Mouse (Mus musculus) embryonic facial prominence, embryonic 13.5 days (tissue): ENCODE results near the gene Drc1. TPM values are rescaled to one million over a fixed set of nuclear protein-coding genes. Genes with fewer than 3 reads are reported as not detected.

Source experiments
- ATAC-seq: fragments of 200-750 bp; cut with Nextera tagmentation; 2 replicates; pipeline ENCODE4 v1.8.0; 2017; ENCODE audit warnings: low read depth; ENCODE audit not compliant: insufficient number of reproducible peaks, insufficient read depth, low FRiP score, low TSS enrichment
- H3K27ac ChIP-seq: fragments of 300-500 bp; sonication (generic); 2 replicates; pipeline ENCODE4 v1.5.1; 2015; ENCODE audit warnings: moderate library complexity, mild to moderate bottlenecking, inconsistent platforms
- H3K27me3 ChIP-seq: fragments of 300-500 bp; sonication (generic); 2 replicates; pipeline ENCODE4 v1.6.1; 2015; ENCODE audit warnings: mild to moderate bottlenecking, inconsistent platforms
- H3K36me3 ChIP-seq: fragments of 300-500 bp; sonication (generic); 2 replicates; pipeline ENCODE4 v1.6.1; 2015; ENCODE audit warnings: mild to moderate bottlenecking, inconsistent platforms
- H3K4me1 ChIP-seq: fragments of 300-500 bp; sonication (generic); 2 replicates; pipeline ENCODE4 v1.6.1; 2015; ENCODE audit warnings: inconsistent platforms
- H3K4me2 ChIP-seq: fragments of 300-500 bp; sonication (generic); 2 replicates; pipeline ENCODE4 v1.6.1; 2015; ENCODE audit warnings: moderate library complexity, mild to moderate bottlenecking, inconsistent platforms
- H3K4me3 ChIP-seq: fragments of 300-500 bp; sonication (generic); 2 replicates; pipeline ENCODE4 v1.5.1; 2015; ENCODE audit warnings: mild to moderate bottlenecking, inconsistent platforms
- H3K9ac ChIP-seq: fragments of 300-500 bp; sonication (generic); 2 replicates; pipeline ENCODE4 v1.6.1; 2015; ENCODE audit warnings: mild to moderate bottlenecking, inconsistent platforms
- H3K9me3 ChIP-seq: fragments of 300-500 bp; sonication (generic); 2 replicates; pipeline ENCODE4 v1.6.1; 2016; ENCODE audit warnings: inconsistent platforms
- WGBS: fragments of 180-500 bp; shearing (Covaris S2); methylation state at CpG from one replicate; pipeline ENCODE4 v1.1.7; 2015; ENCODE audit warnings: mixed read lengths; 5-methylcytosine and 5-hydroxymethylcytosine counted together
- polyA plus RNA-seq: library from polyadenylated mRNA; unstranded; fragments of >200 nt; fragmentation: Nextera tagmentation; extraction: Ambion mirVana; gene quantifications from 2 replicates; pipeline ENCODE4 v1.2.1, GENCODE M21; 2015

Gene Drc1
- polyA plus RNA-seq, 1 experiment from 2014 or later, result 0.13 TPM

DNA sequence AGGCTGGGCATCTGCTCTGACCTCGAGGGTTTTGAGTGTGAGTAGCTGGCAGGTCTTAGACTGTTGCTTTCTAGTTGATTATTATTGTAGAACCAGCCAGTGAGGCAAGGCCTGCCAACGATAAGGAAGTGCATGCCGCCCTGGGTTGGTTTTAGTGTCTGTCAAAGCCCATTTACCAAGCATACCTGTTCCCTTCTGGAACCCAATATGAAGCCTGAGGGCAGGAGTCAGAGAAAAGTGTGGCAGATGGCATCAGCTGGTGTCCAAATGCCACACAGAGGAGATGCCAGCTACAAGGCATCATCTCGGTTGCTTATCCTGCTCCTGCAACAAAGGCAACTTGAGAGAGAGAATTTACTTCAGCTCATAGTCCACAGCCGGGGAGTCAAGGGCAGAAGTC is 59.6 kb downstream of the Drc1 start:
- no peaks in the 10 kb centered on the region for H3K9me3 ChIP-seq
- 81% methylated on average over 5 of the region's 5 CpGs for WGBS

DNA sequence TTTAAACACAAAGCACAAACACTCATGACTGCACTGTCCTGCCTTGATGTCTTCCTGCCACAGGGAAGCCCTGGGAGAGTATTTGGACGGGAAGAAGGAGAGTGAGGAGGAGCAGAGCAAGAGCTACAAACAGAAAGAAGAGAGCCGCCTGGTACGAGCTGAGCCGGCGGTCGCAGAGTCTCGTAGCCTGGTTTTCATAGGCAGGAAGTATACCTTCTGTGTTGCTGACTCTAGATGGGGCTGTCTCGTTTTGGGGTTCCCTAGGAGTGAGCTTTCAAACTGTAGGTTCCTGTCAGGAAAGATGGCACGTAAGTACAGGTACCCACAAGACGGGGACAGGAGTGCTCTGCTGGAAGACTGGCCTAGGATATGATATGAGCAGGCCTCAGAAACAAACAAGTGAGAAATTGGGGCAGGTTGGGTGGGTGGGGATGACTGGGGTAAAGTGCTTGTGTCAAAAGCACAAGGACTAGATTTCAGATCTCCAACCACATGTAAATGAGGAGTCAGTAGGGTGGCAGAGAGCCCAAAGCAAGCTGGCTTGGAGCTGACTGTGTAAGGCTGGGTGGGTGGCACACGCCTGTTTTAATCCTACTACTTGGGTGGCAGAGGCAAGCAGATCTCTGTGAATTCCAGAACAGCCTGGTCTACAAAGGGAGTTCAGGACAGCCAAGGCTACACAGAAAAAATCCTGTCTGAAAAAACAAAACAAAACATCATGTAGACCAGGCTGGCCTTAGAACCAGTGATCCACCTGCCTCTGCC is 60.6 kb downstream of the Drc1 start:
- peaks cover 6% of the 10 kb centered on the region; the same call in 1 of the 2 replicates for H3K4me1 ChIP-seq
- no peak overlapping the region for H3K4me3 ChIP-seq
- no peak overlapping the region for H3K27ac ChIP-seq
- 81% methylated on average over 11 of the region's 11 CpGs for WGBS
- peaks cover 18% of the 10 kb centered on the region for H3K27me3 ChIP-seq
- no peak for ATAC-seq
- H3K36me3 ChIP-seq, result no peaks in the 10 kb centered on the region
- H3K9ac ChIP-seq, result no peak overlapping the region
- H3K9me3 ChIP-seq, result no peaks in the 10 kb centered on the region
- H3K4me2 ChIP-seq, result no peak overlapping the region

More for the DNA sequence above, 59.6 kb downstream of the Drc1 start:
- H3K36me3 ChIP-seq, result no peaks in the 10 kb centered on the region
- peaks cover 18% of the 10 kb centered on the region for H3K27me3 ChIP-seq
- H3K4me1 ChIP-seq, result peaks cover 6% of the 10 kb centered on the region; the same call in 1 of the 2 replicates
- no peak overlapping the region for H3K27ac ChIP-seq
- H3K4me2 ChIP-seq, result no peak overlapping the region
- no peak overlapping the region for H3K4me3 ChIP-seq
- no peak for ATAC-seq
- no peak overlapping the region for H3K9ac ChIP-seq

DNA sequence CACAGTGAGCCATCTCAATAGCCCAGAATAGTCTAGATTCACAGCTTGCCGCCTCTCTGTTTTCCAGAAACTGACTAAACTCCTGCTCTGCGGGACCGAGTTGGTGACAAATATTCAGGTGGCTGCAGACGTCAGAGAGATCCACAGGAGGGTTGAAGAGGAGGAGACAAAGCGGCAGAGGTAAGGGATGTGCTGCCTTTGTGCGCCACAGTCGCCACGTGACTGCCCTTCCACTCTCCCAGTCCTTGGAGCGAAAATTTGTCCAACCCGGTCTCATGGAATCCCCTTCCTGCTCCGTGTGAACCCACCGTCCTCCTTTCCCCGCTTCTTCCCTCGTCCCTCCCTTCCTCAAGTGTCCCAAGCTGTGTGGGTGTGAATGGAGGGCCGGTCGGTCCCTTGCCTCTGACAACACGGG is 61.4 kb downstream of the Drc1 start:
- no peak overlapping the region for H3K27ac ChIP-seq
- H3K27me3 ChIP-seq, result peaks cover 18% of the 10 kb centered on the region
- no peaks in the 10 kb centered on the region for H3K36me3 ChIP-seq
- H3K9me3 ChIP-seq, result no peaks in the 10 kb centered on the region
- peak overlapping the region; percentile 32; the same call in 1 of the 2 replicates for H3K9ac ChIP-seq
- H3K4me3 ChIP-seq, result peak overlapping the region; percentile 25
- H3K4me1 ChIP-seq, result peaks cover 6% of the 10 kb centered on the region; the same call in 1 of the 2 replicates
- no peak for ATAC-seq
- peak overlapping the region; percentile 50 for H3K4me2 ChIP-seq
- WGBS, result 6% methylated on average over 17 of the region's 17 CpGs

DNA sequence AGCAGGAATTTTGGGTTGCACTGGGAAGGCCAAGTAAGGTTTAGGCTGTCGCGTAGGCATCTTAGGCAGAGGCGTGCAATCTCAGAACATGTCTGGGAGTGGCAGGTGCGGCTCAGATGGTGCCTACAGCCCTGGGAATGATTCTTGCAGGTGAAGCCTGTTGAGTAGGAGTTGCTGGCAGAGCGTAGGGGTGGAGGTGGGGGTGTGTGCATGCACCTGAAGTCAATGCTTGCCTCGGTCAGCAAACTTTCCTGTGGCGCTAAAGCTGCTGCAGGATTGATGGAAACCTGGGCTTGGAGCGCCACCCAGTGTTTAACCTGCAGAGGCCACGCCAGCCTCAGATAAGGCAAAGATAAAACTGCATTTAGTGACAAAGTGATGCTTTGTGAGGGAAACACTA is 61.9 kb downstream of the Drc1 start:
- peak overlapping the region; percentile 25 for H3K4me3 ChIP-seq
- H3K9ac ChIP-seq, result peak overlapping the region; percentile 32; the same call in 1 of the 2 replicates
- H3K4me1 ChIP-seq, result peaks cover 6% of the 10 kb centered on the region; the same call in 1 of the 2 replicates
- peak overlapping the region; percentile 50 for H3K4me2 ChIP-seq
- no peaks in the 10 kb centered on the region for H3K36me3 ChIP-seq
- H3K27ac ChIP-seq, result no peak overlapping the region
- no peaks in the 10 kb centered on the region for H3K9me3 ChIP-seq
- peaks cover 18% of the 10 kb centered on the region for H3K27me3 ChIP-seq
- 4% methylated on average over 9 of the region's 9 CpGs for WGBS
- ATAC-seq, result no peak

DNA sequence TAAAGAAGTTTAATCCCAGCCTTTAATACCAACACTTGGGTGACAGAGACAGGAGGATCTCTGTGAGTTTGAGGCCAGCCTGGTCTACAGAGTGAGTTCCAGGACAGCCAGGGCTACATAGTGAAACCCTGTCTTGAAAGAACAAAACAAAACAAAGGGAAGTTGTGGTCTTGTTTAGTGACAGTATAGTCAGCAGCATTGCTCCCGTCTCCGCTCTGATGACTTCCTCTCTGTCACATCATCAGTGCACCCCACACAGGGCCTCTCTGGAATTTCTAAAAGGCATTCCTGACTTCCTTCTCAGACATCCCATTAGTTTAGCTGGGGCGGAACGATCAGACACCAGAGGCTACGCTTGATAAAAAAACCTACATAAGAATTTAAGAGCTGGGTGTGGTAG is 62.7 kb downstream of the Drc1 start:
- no peak overlapping the region for H3K4me3 ChIP-seq
- H3K36me3 ChIP-seq, result no peaks in the 10 kb centered on the region
- ATAC-seq, result no peak
- no peaks in the 10 kb centered on the region for H3K9me3 ChIP-seq
- H3K27me3 ChIP-seq, result peaks cover 18% of the 10 kb centered on the region
- 56% methylated on average over 5 of the region's 5 CpGs for WGBS
- H3K27ac ChIP-seq, result no peak overlapping the region
- no peak overlapping the region for H3K9ac ChIP-seq
- peaks cover 6% of the 10 kb centered on the region; the same call in 1 of the 2 replicates for H3K4me1 ChIP-seq
- no peak overlapping the region for H3K4me2 ChIP-seq

DNA sequence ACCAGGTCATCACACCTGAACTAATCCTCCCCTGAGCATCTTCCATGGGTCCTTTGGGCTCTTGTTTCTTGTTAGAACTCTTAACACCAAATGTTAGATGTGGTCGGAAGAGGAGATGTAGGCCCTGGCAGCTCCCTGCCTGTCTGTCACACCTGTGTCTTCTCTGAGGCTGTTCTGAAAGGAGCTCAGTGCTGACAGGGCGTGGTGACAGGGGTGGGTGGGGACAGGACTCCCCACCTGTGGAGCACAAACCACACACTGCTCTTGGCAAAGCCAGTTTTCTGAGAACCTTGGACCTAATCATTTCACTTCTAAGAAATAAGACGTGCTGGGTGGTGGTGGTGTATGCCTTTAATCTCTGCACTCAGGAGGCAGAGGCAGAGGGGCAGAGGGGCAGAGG is 72.4 kb downstream of the Drc1 start:
- no peaks in the 10 kb centered on the region for H3K4me1 ChIP-seq
- H3K36me3 ChIP-seq, result no peaks in the 10 kb centered on the region
- WGBS, result 55% methylated on average over 3 of the region's 3 CpGs
- H3K27ac ChIP-seq, result no peak overlapping the region
- no peaks in the 10 kb centered on the region for H3K9me3 ChIP-seq
- no peaks in the 10 kb centered on the region for H3K27me3 ChIP-seq
- no peak overlapping the region for H3K4me2 ChIP-seq
- no peak overlapping the region for H3K9ac ChIP-seq
- H3K4me3 ChIP-seq, result no peak overlapping the region
- ATAC-seq, result no peak

DNA sequence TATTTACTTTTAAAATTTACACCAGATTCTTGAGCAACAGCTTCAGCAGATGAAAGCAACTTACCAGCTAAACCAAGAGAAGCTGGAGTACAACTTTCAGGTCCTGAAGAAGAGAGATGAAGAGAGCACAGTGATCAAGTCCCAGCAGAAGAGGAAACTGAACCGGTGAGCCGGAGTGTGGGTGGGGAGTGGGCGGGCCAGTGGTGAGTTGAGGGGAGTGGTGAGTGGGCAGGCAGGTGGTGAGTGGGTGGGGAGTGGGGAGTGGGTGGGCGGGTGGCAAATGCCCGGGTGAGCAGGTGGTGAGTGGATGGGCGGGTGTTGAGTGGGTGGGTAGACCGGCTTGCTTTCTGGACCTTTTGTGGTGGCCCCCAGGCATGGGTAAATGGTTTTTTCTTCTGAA is 73.9 kb downstream of the Drc1 start:
- Histone ChIP-seq H3K27me3 (no peaks in the 10 kb centered on the region), H3K36me3 (no peaks in the 10 kb centered on the region), H3K4me1 (no peaks in the 10 kb centered on the region), H3K4me2 (no peak overlapping the region), H3K27ac (no peak overlapping the region), H3K4me3 (no peak overlapping the region), H3K9ac (no peak overlapping the region), H3K9me3 (no peaks in the 10 kb centered on the region)
- ATAC-seq, result no peak
- WGBS, result 71% methylated on average over 7 of the region's 7 CpGs

DNA sequence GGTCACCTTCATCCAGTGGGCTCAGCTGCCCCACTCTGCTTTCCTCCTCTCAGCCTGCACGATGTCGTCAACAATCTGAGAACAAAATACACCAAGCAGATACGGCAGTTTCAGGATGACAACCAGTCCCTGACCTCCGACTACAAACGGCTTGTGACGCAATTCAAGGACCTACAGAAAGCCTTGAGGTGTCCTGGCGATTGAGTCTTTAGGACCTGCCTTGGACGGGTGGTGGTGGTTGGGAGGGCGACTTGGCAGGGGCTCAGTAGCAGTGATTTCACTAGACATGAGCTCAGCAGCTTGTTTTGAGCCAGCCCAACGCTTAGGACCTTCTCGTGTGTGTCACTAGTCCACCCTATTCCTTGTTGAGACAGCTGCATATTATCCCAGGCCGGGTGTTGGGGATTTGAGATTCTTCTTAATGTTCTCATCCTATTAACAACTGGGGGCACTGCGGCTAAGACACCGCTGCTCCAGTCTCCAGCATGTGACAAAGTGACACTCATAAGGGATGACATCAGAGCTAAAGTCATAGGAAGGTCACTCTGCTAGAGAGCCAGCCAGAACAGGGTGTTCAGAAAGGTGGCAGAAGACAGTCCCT is 74.5 kb downstream of the Drc1 start:
- no peak overlapping the region for H3K9ac ChIP-seq
- no peaks in the 10 kb centered on the region for H3K9me3 ChIP-seq
- no peaks in the 10 kb centered on the region for H3K36me3 ChIP-seq
- no peaks in the 10 kb centered on the region for H3K4me1 ChIP-seq
- 0 out of 2 replicates have a peak, but pooled peaks have one; percentile 16 for ATAC-seq
- no peak overlapping the region for H3K4me3 ChIP-seq
- no peak overlapping the region for H3K4me2 ChIP-seq
- 86% methylated on average over 14 of the region's 14 CpGs for WGBS
- H3K27me3 ChIP-seq, result no peaks in the 10 kb centered on the region
- H3K27ac ChIP-seq, result no peak overlapping the region

DNA sequence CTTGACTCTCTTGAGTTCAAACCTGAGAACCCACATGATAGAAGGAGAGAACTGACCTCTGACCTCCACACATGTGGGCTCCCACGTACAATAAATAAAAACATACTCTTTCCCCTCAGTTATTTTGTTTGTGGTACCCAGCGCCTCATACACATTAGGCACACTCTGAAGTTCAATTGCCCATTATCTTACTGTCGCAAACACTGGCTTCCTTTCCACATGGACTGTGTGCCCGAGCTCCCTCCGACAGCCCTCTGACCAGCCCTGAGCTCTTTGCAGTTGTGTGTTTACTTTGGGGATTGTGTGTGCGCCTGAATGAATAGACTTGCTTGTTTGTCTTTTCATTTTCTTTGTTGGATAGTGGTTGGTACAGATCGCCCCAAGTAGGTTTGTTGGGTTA is 75.5 kb downstream of the Drc1 start:
- H3K4me1 ChIP-seq, result no peaks in the 10 kb centered on the region
- no peak overlapping the region for H3K9ac ChIP-seq
- H3K27me3 ChIP-seq, result no peaks in the 10 kb centered on the region
- no peak overlapping the region for H3K4me3 ChIP-seq
- H3K4me2 ChIP-seq, result no peak overlapping the region
- no peaks in the 10 kb centered on the region for H3K36me3 ChIP-seq
- ATAC-seq, result no peak
- H3K9me3 ChIP-seq, result no peaks in the 10 kb centered on the region
- 78% methylated on average over 7 of the region's 7 CpGs for WGBS
- no peak overlapping the region for H3K27ac ChIP-seq

DNA sequence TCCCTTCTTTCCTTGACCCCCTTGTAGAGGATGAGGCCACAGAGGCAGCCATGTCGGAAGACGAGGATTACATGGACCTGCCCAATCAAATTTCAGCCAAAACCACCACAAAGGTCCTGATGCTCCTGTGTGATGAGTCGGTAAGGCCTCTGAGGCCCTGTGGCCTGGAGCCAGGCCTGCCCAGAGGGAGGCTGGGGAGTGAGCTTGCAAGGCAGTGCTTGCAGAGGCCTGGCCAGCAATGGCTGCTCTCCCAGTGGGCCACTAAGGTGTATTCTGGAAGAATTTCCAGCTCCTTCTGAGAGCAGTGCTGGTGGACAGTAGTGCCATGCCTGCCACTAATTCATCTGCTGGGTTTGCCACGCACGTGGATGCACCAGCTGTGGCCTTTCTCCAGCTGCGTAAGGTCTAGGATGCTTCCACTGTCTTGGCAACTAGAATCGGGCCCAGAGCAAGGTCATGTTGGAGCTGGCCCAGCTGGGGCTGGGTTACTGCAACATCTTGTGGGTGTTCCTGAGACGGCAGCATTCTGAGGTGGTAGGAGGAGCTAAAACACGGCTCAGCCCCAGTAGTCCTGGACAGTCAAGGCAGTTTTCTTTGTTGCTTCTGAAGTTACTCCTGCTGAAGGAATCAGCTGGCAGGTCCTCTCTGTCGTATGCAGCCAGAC is 77.4 kb downstream of the Drc1 start:
- Histone ChIP-seq H3K9me3 (no peaks in the 10 kb centered on the region), H3K27me3 (no peaks in the 10 kb centered on the region), H3K4me2 (no peak overlapping the region), H3K36me3 (no peaks in the 10 kb centered on the region), H3K9ac (no peak overlapping the region), H3K27ac (no peak overlapping the region), H3K4me1 (no peaks in the 10 kb centered on the region), H3K4me3 (no peak overlapping the region)
- WGBS, result 84% methylated on average over 10 of the region's 10 CpGs
- ATAC-seq, result no peak

DNA sequence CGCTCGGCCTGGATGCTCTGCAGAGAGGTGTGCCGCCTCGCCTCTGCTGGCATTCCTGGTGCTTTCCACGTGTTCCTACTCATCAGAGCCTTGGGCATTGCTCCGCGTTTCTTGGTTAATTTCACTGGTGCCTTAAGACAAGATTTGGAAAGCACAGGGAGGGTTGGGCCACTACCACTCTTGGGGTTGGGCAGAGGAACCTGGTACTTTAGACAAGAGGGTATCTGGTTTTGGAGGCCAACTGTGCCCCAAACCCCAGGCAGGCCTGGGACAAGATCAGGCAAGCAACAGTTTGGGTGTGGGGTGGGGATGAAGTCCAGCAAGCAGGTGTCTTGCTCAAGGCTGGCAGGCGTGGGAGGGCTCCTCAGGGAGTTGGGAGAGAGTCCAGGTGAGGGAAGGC is 86.2 kb downstream of the Drc1 start:
- no peaks in the 10 kb centered on the region for H3K36me3 ChIP-seq
- WGBS, result 76% methylated on average over 8 of the region's 8 CpGs
- ATAC-seq, result no peak
- H3K27ac ChIP-seq, result no peak overlapping the region
- H3K4me2 ChIP-seq, result no peak overlapping the region
- H3K9me3 ChIP-seq, result no peaks in the 10 kb centered on the region
- no peak overlapping the region for H3K4me3 ChIP-seq
- H3K27me3 ChIP-seq, result no peaks in the 10 kb centered on the region; the same call in 1 of the 2 replicates
- no peak overlapping the region for H3K9ac ChIP-seq
- no peaks in the 10 kb centered on the region for H3K4me1 ChIP-seq
